Mouse (Mus musculus): Measurements from ENCODE around the gene Slc30a1.

DNA sequence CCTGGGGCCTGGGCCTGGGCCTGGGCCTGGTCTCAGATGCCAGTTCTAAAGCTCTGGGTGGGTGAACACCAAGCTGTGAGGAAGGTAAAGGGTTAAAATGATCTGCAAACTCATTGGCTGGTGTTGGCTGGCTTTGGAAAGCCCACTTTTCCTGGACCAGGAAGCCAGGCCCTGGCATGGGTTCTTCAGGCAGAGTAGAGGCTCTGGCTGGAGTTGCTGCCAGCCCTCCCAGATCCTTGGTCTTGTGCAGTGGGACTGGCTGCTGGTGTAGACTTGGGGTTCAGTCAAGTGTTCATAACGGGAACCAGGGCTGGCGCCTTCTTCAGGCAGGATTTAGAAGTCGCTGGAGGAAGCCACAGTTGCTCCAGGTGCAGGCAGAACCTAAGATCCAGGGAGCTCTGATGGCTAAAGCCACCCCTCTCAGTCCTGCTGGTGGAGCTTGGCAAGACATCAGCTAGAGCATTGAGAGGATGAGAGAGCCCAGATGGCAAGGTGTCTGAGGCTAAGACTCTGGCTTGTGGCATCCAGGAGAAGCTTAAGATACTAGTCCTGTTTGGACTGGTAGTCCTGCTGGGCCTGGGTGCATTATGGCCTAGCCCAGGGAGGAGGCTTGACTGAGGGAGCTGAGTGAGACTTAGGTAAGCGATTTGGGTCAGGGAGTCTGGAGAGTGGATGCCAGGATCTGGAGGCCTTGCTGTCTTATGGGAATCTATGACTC lies 42.6 kb upstream of the Slc30a1 start:
- TF ChIP-seq POLR2A (IDR thresholded peaks at IDR 0.05; ENCODE audit: low read depth, low read length) (no peak), CTCF (IDR thresholded peaks at IDR 0.05; ENCODE audit: extremely low read depth, insufficient read length, insufficient replicate concordance, low read depth, low read length) (no peak)

All from small intestine, adult 2 months (tissue).